Mouse (Mus musculus) heart, postnatal 25 days (tissue): ENCODE results near the gene Abhd17b. TPM values are rescaled to one million over a fixed set of nuclear protein-coding genes. Genes with fewer than 3 reads are reported as not detected.
"Not testable (repeated sequence)": the region's sequence is repeated elsewhere in the genome, so short reads cannot be mapped to it uniquely, and the experiment has no call there.

Experiments used
- DNase-seq: peaks from one replicate; pipeline ENCODE4 v3.0.0; 2022; ENCODE audit warnings: low spot score
- intact Hi-C: fragments of 180-260 bp; cut with DNase I; formaldehyde crosslinking; loops from one replicate; pipeline ENCODE4 v1.15.1; 2025
- total RNA-seq, 2 experiments: library from RNA; stranded (reverse); gene quantifications; 2 replicates each; pipeline ENCODE4 v1.2.3; 2021

The Abhd17b gene
- total RNA-seq: 10 to 100 TPM; 13.5 to 13.7 TPM

DNA sequence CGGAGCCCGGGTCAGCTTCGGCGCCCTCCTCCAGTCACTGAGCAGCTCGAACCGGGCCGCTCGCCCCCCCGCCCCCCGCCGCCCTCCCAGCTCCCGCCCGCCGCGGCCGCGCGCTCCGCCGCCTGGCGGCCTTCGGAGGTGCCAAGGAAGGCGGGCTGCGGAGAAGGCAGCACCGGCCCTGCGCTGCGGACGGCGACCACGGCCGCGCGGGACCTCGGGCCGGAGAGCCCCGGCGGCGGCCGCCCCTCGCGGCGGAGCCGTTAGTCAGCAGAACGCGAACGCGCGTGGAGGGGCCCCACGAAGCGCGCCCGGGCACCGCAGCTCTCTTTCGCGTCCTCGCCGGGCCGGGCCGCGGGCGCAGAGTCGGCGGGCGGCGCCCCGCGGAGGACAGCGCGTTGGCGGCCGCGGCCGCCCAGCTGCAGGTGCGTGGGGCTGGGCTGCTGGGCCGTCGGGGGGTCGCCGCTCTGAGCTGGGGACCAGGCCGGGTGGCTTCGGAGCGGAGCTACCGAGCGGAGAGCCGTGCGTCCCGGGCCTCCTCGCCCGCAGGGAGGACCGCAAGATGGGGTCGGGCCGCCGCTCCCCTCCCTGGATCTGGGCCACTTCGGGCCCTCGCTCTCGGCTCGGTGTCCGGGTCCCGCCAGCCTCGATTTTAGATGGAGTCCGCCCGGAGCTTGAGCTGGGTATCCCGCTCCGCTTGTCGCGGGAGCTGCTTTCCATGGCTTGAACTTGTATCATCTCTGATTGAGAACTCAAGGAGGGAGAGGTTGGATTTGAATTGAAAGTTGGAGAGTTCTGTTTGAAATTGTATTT lies at the start of gene Abhd17b:
Gene Abhd17b (plus strand): TSS at position 14 of the 810 bp plus-strand sequence.
- DNase-seq: peak; percentile 30
- intact Hi-C loops: loop anchor here (5.0 kb wide), 2 partner anchors 81 to 84 kb away; no protein-coding TSS in a partner anchor

DNA sequence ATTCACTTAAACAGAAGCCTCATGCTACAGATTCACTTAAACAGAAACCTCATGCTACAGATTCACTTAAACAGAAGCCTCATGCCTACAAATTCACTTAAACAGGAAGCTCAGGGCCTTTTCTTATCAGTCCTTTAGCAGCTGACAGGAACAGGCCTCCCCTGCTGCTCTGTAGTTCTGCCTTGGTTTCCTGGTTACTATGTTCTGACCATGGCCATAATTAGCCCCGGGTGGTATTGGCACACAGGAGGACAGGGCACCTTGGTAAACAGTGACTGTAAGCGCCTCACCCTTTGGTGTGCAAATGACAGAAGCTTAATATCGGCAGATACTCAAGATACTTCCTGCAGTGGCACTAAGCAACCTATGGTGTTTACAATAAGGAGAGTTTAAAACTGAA lies 49.1 kb upstream of the Abhd17b start:
- intact Hi-C loops: no loop called here
- DNase-seq: no peak

DNA sequence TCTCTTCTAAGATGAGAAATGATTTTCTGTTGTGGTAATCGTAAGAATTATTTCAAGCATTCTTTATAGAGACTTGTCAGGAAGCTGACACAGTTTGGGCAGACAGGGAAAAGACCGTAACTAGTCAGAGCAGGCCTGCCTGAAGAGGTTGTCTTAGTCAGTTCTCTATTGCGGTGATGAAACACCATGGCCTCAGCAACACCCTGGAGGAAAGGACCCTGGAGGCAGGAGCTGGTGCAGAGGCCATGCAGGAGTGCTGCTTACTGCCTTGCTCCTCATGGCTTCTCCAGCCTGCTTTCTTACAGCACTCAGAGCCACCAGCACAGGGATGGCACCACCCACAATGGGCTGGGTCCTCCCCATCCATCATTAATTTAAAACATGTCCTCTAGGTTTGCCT lies 47.7 kb upstream of the Abhd17b start:
- intact Hi-C loops: no loop called here
- no peak for DNase-seq

DNA sequence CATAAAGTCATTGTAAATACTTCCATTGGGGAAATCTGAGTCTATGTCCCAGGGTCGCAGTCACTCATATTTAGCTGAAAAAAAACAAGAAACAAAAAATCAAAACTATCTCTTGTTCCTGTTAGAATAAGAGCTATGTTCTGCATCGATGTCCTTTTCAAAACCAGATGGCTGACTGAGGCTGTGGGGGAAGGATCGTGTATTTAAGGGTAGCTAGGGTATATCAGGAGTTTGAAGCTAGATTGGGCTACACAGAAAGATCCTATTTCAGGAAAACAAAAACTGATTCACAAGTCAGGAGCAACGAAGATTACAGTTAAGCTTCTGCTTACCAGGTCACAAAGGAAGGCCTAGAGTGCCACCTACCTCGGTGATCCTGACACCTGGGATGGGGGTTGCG lies 42.7 kb upstream of the Abhd17b start:
- DNase-seq: no peak

DNA sequence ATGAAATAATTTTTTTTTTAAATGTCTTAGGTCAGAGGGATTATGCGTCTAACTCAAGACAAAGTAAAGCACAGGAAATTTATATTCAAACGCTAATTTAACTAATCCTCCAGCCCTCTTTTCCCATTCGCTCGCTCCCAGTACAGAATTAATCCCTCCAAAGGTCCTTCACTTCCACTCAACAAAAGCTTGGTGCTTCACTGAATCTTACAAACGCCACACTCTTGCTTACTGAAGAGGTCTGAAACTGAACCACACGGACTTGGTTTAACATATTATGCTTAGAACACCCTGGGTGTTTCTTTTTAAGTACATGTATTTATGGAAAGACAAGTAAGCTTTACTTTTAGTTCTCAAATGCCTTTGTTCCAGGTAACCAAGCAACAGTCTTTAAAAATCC lies 41.7 kb upstream of the Abhd17b start:
- intact Hi-C loops: no loop called here
- DNase-seq: no peak

More for the DNA sequence above, 42.7 kb upstream of the Abhd17b start:
- intact Hi-C loops: no loop called here

DNA sequence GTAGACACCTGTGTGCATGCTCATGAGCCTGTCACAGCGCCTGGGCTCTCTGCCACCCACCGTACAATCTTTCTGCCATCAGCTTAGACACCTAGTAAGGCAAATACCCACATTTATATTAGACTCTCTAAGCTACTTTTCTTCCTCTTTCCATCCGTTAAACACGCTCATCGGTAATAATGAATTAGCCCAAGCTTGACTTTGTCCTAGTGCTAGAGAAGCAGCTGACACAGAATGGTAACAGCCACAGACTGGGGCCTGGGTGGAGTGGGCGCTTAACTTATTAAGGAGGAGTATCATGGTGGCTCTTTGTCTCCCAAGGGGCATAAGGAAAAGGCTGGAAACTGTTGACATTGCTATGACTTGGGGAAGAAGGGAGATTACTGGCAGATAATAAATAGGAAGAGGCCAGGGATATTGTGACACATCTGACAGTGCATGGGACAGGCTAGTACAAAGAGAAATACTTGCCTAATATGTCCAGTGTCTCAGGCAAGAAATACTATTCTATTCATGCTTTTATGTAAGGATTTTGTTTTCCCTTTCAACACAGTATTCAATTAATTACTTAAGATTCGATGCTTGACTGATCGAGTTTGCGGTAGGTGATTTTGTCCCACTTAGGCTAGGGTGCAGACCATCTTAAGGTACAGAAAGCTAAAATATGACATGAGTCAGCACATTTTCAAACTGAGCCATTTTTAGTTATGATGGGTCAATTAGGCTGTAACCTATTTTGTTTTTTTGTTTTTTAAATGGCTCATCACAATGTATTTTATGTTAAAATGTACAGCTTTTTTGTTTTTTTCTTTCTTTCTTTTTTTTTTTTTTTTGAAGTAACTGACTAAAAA lies 41.0 kb upstream of the Abhd17b start:
- DNase-seq: no peak
- intact Hi-C loops: no loop called here

DNA sequence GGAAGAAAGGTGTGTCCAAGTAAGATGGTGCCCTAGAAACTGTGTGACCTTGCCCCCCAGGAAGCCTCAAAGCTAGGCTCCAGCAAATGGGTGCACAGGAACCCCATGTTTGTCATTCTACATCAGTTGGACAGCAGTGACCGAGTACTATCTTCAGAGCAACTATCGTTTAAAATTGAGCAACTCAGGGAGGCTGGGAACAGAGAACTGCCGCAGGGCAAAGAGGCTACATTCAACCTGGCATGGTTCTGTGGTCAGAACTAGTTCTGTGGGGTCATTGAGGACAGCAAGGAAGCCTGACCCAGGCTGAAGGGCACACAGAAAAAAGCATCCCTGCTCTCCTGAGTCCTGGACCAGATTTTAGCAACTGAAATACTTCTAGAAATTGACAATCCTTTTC lies 37.2 kb upstream of the Abhd17b start:
- intact Hi-C loops: no loop called here
- no peak for DNase-seq

DNA sequence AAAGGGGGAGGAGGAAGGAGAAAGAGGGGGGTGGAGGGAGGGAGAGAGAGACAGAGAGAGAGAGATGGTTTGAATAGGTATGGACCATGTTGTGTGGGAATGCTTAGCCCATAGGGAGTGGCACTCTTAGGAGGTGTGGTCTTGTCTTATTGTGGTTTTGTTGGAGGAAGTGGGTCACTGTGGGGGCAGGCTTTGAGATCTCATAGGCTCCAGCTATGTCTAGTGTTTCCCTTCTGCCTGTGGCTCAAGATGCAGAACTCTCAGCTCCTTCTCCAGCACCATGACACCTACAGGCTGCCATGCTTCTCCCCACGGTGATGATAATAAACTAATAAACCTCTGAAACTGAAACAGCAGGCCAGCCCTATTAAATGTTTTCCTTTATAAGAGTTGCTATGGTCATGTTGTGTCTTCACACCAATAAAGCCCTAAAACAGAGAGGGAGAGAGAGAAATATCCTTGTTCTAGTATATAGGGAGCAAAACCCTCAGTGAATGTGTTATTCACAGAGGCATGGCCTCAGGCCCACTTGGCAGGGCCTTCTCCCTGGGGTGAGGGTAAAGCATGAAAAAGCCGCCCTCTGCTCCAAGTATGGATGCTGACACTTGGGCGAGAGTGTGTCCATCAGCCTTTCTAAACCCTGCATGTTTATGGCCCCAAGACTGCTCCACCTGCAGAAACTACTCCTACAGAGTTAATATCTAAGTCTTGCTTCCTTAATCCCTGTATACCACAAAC lies 29.4 kb upstream of the Abhd17b start:
- intact Hi-C loops: no loop called here
- no peak for DNase-seq

DNA sequence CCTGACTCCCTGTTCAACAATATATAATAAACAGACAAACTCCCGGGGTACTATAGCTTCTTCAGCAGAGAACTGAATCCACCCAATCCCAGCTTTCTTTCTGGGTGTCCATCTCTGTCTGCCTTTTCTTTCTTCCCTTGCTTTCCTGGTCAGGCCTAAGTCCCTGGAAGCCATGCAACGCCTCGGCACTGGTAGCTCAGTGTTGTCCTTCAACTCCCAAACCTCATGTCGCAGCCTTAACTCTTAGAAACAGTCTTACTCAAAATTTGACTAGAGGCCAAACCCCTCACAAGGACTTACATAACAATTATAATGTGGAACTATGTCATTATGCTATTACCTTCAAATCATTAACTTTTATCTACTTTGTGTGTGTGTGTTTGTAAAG lies 28.8 kb upstream of the Abhd17b start:
- DNase-seq: no peak
- intact Hi-C loops: no loop called here

DNA sequence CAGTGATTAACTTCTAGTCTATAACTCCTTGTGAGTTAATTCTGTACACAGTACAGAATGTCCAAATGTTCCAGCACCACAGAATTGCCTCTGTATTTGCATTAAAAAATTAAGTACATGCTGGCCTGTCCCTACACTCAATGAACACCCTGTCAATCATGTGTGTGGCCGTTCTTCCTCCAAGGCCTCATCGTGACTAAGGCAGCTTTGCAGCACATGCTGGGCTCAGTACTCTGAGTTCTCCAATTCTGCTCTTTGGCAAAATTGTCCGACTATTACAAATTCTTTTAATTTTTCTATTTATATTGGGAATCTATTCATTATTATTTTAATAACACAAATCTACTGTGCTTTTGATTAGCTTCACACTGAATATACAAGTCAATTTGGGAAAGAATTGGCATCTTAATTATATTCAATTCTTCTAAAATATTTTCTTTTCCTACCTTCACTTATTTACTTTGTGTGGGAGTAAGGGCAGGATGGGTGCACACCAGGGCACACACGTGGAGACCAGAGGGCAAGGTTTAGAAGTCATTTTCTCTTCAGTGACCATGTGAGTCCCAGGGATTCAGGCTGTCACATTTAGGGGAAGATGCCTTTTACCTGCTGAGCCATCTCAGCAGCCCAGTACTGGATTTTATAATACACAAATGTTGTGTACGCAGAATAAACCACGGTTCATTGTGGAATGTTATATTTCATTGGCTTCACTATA lies 26.6 kb upstream of the Abhd17b start:
- no peak for DNase-seq
- intact Hi-C loops: no loop called here

DNA sequence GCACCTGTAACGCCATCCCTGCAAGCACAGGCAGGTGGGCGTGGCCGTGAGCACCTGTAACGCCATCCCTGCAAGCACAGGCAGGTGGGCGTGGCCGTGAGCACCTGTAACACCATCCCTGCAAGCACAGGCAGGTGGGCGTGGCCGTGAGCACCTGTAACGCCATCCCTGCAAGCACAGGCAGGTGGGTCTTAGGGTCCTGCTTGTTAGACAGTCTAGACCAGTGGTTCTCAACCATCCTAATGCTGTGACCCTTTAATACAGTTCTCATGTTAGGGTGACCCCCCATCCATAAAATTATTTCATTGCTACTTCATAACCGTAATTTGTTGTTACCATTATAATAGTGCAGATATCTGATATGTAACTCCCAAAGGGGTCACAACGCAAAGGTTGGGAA lies 24.5 kb upstream of the Abhd17b start:
- intact Hi-C loops, DNase-seq: not testable (repeated sequence)

DNA sequence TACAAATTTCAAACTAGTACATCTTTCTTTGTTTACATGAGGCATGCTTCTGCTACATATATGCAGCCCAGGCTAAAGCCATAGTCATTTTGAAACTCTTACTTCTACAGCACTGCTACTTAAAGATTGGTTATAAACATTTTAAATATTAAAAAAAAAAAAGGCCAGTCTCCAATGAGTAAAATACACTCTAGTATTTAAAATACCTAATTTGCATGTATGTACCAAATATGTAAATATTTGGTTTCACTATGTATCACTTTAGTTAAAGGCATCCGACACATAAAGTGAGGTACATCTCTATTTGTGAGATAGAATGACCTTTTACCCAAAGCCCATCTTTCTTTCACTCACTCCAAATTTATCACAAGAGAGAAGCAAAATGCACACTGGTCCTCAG lies 24.0 kb upstream of the Abhd17b start:
- intact Hi-C loops: no loop called here
- DNase-seq: no peak

DNA sequence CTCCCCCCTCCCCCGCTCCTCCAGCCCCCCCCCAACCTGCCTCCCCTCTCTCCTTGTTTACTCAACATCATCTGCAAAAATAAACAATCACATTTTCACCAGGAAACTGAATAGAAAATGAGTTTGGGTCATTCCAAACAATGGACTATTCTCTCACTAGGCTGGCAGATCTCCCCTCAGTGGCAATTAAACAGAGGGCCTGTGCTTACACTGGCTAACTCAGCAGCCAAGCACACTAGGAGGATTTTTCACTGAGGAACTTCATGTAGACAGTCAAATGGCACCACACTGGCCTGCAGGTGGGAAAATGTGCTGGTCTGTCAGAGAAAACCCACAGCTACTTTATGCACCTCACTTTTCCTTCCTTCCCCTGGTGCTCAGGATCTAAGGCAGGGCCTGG lies 23.5 kb upstream of the Abhd17b start:
- intact Hi-C loops: no loop called here
- DNase-seq: no peak

DNA sequence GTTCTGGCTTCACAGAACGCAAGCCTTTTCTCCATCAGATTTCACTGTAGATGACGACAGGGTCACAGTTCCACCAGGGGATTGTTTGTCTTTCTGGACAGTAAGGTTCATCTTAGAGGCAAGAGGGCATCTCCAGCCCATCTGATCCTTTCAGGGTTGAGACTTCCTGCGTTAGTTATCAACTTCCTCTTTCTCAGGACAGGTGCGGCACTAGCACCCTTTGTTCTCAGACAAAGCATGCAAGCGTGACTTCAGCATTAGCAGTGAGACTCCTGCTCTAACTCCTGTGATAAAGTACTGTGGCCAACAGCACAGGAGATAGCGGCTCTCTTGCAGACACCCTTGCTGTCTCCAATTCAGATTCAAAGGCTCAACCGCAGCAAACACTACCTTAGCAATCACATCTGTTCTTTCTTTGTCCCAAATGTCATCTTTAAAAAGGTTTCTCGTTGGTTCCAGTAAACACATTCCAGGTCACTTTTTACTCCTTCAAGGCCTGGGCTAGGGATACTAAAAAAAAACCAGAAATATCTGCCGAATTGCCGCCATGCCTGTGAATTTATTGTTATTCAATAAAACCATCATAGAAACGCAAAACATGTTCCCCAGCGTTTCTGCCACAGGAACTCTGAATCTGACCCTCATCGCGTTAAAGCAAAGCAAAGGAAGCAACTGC lies 22.2 kb upstream of the Abhd17b start:
- no peak for DNase-seq
- intact Hi-C loops: no loop called here

DNA sequence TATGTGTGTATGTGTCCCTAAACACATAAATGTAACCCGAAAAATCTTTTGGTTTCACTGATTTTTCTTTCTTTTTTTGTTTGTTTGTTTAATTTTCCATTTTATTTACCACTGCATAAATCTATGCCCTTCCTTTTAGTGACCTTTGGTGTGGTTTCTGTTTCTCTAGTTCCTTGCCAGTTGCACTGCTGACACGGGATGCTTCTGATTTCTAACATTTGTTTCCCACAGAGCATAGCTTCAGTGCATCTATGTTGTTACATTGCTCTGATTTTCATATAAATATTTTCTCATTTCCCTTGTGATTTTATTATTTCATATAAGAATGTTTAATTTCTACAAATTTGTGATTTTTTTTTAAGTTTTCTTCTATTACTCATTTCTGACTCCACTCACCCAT lies 17.6 kb upstream of the Abhd17b start:
- intact Hi-C loops: no loop called here
- no peak for DNase-seq

DNA sequence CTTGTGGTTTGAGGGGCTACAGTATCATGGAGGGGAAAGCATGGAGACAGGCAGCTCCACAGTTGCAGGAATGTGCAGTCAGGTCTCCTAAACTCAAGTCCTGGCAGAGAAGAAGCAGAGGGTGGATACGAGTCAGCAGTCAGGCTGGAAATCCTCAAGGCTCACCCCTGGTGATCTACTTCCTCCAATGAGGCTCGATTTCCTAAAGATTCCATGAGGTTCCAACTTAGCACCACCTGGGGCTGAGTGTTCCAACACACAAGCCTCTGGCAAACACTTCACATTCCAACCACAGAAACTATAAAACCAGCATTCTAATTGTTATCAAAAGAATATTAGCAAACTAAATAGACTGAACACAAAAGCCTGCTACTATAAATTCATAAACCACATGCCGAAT lies 16.1 kb upstream of the Abhd17b start:
- DNase-seq: no peak
- intact Hi-C loops: no loop called here

DNA sequence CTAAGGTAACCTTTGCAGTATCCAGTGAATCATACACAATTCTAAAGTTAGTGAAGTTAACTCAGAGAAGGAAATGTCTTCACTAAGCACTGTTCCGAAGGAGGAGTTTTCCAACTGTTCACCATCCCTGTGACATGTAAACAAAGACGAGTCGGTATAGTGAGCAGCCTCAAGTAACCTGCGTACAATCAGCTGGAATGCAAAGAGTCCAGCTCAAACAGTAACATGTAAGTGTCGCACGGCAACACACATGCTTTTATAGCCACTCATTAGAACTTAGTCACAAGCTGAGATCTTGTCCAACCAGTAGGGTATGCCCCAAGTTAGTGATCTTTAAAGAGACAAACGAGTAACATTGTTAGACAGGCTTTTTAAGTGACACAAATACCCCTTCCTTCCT lies 15.3 kb upstream of the Abhd17b start:
- DNase-seq: no peak
- intact Hi-C loops: no loop called here

DNA sequence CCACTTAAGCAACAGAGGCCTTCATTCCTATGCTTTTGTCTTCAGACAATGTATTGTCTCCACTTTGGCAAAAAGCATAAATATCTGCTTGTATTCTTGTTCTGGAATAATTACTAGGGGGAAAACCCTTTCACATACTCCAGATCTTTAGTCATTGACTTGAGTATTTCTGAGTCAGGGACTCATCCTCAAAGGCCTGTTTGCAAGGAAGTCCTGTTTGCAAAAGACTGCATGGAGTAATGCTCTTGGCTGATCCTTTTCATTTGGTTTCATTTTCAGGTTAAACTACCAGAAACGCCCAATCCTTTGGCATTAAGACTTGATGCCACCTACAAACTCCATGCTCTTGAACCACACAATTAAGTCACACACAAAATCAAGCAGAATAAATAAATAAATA lies 9.1 kb upstream of the Abhd17b start:
- intact Hi-C loops: loop anchor here (10.0 kb wide), 1 partner anchor 269 kb away; no protein-coding TSS in a partner anchor
- no peak for DNase-seq

DNA sequence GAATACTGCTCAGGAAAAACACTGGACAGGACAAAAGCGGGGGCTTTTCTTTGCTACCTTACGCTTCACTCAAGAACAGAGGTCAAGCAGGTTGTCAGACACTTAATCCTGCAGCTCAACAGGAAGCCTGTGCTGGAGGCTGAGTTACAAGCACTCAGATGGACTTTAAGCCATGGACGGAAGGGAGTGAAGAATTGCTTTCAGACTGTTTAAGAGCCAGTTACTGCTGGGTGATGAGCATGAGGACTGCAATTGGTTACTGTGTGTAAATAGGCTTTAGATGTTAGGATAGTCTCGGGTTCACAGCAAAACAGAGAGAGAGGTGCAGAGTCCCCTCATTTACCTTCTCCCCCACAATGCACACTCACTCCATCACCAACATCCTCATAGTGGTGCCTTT lies 7.7 kb upstream of the Abhd17b start:
- DNase-seq: no peak
- intact Hi-C loops: loop anchor here (10.0 kb wide), 1 partner anchor 270 kb away; no protein-coding TSS in a partner anchor
